Mouse (Mus musculus): ENCODE results near the gene Nrarp.

The Nrarp gene

GRCm38 (mm10) chr2:25180478-25180903, at the start of gene Nrarp:
Gene Nrarp, plus strand, starts transcription at chr2:25180758.
- peak; percentile 94 for DNase-seq (ENCODE audit: low read depth, low spot score)

- no peak for DNase-seq (ENCODE audit: low read depth, low spot score)
Observed at GRCm38 (mm10) chr2:25131601-25132000, 49.0 kb upstream of the Nrarp start.

- DNase-seq (ENCODE audit: low read depth, low spot score), result peak; percentile 26
Observed at GRCm38 (mm10) chr2:25137832-25138231, 42.7 kb upstream of the Nrarp start.

DNA sequence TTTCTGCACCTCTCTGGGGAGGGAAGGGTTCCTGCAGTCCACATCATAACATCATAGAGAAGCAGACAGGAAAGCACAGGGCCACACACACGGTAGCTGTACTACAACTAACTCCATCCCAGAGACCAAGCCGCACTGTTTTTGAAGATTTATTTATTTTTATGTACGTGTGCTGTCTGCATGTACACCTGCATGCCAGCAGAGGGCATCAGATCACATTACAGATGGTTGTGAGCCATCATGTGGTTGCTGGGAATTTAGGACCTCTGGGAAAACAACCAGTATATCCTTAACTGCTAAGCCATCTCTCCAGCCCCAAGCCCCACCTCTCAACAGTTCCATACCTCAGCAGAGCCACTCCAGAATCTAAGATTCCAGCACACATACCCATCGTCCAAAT, 39.4 kb upstream of the Nrarp start:
- no peak for DNase-seq (ENCODE audit: low read depth, low spot score)

DNA sequence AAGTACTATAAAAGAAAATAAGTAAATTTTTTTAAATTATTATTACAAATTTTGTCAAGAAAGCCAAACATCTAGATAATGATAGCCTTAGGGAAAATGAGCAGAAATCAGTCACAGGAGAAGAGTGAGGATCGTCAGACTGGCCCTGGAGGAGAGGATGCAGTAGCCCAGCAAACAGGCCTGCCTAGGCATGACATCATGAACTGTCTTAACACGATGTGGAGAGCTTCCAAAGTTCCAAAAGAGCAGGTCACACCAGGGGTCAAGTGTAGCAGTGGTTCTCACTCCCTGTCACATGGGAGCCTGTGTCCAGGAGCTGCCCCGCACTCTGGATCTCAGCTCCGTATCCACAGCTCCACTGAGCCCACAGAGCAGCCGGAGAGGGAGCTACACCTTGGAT, 38.6 kb upstream of the Nrarp start:
- no peak for DNase-seq (ENCODE audit: low read depth, low spot score)

GRCm38 (mm10) chr2:25145346-25145745, 35.2 kb upstream of the Nrarp start:
- no peak for DNase-seq (ENCODE audit: low read depth, low spot score)

GRCm38 (mm10) chr2:25147398-25147797, 33.2 kb upstream of the Nrarp start:
- DNase-seq (ENCODE audit: low read depth, low spot score), result no peak

GRCm38 (mm10) chr2:25147892-25148291, 32.7 kb upstream of the Nrarp start:
- no peak for DNase-seq (ENCODE audit: low read depth, low spot score)

DNA sequence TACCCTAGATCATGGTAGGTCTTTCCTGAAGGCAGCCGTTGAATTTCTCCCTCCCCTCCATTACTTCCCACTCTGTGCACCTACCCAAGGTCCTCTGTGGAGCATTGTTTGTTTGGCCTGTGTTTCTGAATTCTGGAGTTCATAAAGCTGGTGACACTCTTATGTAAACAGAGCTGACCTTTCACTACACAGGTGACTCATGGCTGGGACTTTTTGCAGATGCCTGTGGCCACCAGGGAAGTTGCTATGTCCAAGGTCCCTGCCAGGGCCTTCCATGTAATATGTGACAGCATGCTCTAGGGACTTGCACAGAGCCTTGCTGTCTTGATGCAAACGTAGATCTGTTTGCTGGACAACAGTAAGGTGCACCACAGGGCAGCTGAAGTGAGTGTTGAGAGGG, 30.9 kb upstream of the Nrarp start:
- no peak for DNase-seq (ENCODE audit: low read depth, low spot score)

DNA sequence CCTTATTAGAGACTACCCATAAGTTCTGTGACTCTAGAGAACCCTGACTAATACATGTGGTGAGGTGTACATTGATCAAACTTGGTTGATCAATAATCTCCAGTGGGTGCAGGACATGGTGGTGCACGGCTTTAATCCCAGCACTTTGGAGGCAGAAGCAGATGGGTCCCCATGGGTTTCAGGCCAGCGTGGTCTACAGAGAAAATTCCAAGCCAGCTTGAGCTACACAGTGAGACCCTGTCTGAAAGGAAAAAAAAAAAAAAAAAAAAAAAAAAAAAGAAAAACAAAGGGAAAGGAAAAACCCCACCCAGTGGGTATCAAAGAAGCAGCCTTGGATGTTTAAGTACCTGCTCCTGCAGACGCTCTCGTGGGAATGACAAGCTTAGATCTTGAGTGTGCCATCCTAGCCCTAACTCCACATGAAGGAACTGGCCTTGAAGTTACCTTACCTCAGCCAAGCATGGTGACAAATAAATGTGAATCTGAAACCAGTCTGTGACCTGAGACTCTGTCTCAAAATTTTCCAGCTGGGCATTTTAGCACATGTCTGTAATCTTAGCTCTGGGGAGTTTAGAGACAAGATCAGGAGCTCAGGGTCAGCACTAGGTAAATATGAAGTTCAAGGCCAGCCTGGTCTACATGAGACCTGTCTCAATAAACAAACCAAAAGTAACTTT, 29.1 kb upstream of the Nrarp start:
- DNase-seq (ENCODE audit: low read depth, low spot score), result no peak

DNA sequence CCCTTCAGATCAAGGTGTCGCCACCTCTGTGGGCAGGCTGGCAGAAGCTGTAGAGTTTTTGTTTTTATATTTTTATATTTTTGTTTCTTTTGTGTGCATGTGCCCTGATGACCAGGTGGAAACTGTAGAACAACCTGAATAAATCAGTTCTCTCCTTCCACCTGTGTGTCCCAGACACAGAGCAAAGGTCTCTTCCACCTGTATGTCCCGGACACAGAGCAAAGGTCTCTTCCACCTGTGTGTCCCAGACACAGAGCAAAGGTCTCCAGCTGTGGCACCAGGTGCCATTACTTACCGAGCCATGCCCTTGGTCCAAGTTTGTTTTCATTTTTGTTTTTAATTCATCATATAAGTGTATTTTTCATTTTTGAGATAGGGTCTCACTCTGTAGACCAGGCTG, 24.4 kb upstream of the Nrarp start:
- no peak for DNase-seq (ENCODE audit: low read depth, low spot score)

- no peak for DNase-seq (ENCODE audit: low read depth, low spot score)
Observed at GRCm38 (mm10) chr2:25156990-25157389, 23.6 kb upstream of the Nrarp start.

- peak; percentile 63 for DNase-seq (ENCODE audit: low read depth, low spot score)
Observed at GRCm38 (mm10) chr2:25157655-25158054, 22.9 kb upstream of the Nrarp start.

DNA sequence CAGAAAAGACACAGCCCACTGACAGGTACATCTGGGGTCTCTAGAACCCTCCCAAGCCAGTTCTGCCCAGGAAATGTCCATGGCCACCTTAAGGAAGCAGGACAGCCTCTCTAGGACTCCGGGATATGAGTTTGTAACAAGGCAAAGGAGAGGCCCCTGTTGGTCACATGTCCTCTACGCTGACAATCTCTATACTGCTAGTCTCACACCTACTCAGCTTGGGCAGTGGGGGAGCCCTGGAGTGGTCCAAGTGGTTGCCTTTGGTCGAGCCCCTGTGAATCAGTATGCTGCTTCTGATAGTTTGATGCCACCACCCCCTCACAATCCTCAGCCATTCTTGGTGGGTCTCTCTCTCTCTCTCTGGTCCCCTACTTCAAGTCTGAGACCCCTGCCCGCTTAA, 13.1 kb upstream of the Nrarp start:
- no peak for DNase-seq (ENCODE audit: low read depth, low spot score)

GRCm38 (mm10) chr2:25167919-25168664, 12.5 kb upstream of the Nrarp start:
- DNase-seq (ENCODE audit: low read depth, low spot score), result peak; percentile 17

GRCm38 (mm10) chr2:25168665-25168978, 11.9 kb upstream of the Nrarp start:
- no peak for DNase-seq (ENCODE audit: low read depth, low spot score)

- no peak for DNase-seq (ENCODE audit: low read depth, low spot score)
Observed at GRCm38 (mm10) chr2:25169778-25170177, 10.8 kb upstream of the Nrarp start.

DNA sequence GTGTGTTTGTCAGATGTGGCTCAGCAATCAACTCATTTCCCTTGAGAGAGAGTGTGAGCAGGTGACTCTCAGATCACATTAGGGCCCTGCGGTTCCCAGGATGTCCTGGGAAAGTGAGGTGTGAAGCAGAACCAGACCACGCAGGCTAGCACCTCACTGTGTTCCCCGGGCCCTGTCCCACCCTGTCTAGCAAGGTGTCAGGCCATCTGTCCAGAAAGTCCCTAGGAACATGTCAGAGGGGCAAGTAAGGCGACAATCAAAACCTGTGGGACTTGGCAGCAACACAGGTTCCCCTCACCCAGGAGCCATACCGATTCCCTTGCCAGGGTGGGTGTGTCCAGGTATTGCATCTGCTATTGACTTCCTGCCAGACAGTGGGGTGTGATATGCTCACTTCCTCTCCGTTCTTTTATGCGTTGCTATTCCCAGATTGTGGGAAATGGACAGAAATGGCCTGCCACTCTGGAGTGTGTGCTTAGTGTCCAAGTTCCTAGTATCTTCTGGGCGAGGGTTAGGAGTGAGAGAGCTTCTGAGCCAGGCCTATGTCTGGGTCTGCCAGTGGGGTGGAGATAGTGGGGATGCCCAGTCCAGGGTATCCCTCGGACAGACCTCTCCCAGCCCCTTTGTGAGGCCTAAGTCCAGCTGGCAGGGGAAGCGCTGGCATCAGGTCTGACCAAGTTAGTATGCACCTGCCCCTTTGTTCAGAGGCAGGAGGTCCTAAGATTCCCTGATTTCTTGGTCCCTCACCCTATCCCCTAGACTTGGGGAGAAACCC, 10.0 kb upstream of the Nrarp start:
- DNase-seq (ENCODE audit: low read depth, low spot score), result no peak

DNA sequence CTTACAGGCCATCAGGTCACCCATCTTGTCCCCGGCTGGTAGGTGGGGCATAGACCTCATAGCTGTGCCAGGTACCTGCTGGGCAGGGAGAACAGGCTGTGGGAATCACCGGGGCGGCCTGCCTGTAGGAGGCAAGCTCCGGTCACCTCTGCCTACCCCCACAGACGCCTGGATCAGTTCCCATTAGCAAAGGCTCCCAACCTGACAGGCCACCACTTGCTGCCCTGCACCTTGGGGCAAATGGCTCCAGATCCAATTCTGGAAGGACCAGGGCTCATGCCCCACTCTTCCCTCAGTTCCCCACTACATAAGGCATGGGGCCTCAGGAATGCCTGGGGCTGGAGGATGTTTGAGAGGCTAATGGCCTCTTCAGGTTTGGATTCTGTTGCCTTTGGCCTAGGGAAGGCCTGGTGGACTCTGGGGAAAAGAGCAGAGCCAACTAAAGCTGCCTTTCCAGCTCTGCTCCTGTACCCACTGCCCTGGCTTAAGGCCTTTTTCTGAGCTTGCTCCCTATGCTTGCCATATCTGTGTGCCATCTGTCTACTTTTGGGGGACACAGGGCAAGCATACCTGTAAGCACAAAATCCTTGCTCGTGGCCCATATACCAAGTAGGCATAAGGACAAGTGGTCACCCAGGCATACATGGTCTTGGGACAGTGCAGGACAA, 9.3 kb upstream of the Nrarp start:
- no peak for DNase-seq (ENCODE audit: low read depth, low spot score)

- DNase-seq (ENCODE audit: low read depth, low spot score), result peak; percentile 74
Observed at GRCm38 (mm10) chr2:25171769-25172153, 8.8 kb upstream of the Nrarp start.

DNA sequence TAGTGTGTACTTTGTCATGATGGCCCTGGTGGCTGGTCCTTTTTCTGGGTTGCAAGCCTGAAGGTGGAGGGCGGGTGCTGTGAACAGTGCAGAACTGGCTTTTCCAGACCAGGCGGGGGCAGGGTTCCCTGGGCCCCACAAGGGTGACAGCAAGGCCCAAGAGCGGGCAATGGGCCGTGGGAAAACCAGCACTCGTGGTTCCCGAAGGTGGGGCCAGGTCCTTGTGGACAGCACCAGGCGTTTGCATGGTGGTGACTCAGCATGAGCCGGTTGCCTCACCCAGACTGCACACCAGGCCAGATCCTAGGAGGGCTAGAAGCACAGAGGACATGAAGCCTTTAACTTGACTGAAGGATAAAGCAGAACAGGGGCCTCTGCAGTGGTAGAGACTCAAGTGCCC, 7.9 kb upstream of the Nrarp start:
- no peak for DNase-seq (ENCODE audit: low read depth, low spot score)

GRCm38 (mm10) chr2:25173821-25174220, 6.7 kb upstream of the Nrarp start:
- DNase-seq (ENCODE audit: low read depth, low spot score), result no peak

Data from brain, adult 2 months (tissue).